Mouse (Mus musculus) stomach, postnatal 0 days (tissue): ENCODE measurements around the gene Tnfsfm13.

ENCODE experiments used
- CTCF ChIP-seq: IDR thresholded peaks from 2 replicates; pipeline ENCODE4 v1.5.1; 2016; ENCODE audit warnings: antibody characterized with exemption, low read depth, mild to moderate bottlenecking, moderate library complexity
- EP300 ChIP-seq: optimal IDR thresholded peaks from 2 replicates; pipeline ENCODE3; 2016; ENCODE audit warnings: antibody characterized with exemption

GRCm38 (mm10) chr11:69716953-69717352 is 21.1 kb upstream of the Tnfsfm13 start:
- no peak for TF ChIP-seq EP300
- TF ChIP-seq CTCF = no peak
